Mouse (Mus musculus) liver, embryonic 14.5 days (tissue): ENCODE measurements at regions not wholly inside any gene's neighbourhood (a gene's known extent, or its start where the extent isn't known, plus 50 kb on each side); places are given as distances from the start of the nearest gene placed in this dataset.

Experiments used
- CTCF ChIP-seq: IDR thresholded peaks from 2 replicates; pipeline ENCODE4 v1.5.1; 2016; ENCODE audit warnings: antibody characterized with exemption, low read depth, control low read depth
- EP300 ChIP-seq: IDR thresholded peaks from 2 replicates; pipeline ENCODE4 v1.6.1; 2016; ENCODE audit warnings: antibody characterized with exemption, low read depth

GRCm38 (mm10) chr7:68480336-68480735, 206.7 kb downstream of the Fam169b start:
- TF ChIP-seq CTCF (no peak), EP300 (no peak)
